Mouse (Mus musculus) heart, adult 2 months (tissue): ENCODE measurements around the gene Med21.

Source experiments
- CTCF ChIP-seq: fragments of 200-600 bp; IDR thresholded peaks from 2 replicates; pipeline ENCODE4 v1.8.1; 2022; ENCODE audit warnings: antibody characterized with exemption, mild to moderate bottlenecking, moderate library complexity
- POLR2A ChIP-seq: fragments of 200-500 bp; IDR thresholded peaks from 2 replicates; pipeline ENCODE4 v1.6.1; 2011; ENCODE audit warnings: mild to moderate bottlenecking, low read depth, low read length, control low read depth; ENCODE audit not compliant: insufficient read depth

GRCm38 (mm10) chr6:146602601-146603000 lies 39.7 kb upstream of the Med21 start:
- TF ChIP-seq POLR2A (no peak), CTCF (no peak)
